Mouse (Mus musculus) T-helper 17 cell (primary cell): ENCODE measurements around the gene Cblc.

ENCODE experiments used
- in situ Hi-C, 2 experiments: fragments of 300-600 bp; cut with MboI, MseI; formaldehyde crosslinking; loops; 1 replicate in 1 of 2; 2 replicates in 1 of 2; pipeline ENCODE4 v1.15.1; 2025; ENCODE audit warnings: high pct_unique_total_duplicates in 2 of 2

The Cblc gene

DNA sequence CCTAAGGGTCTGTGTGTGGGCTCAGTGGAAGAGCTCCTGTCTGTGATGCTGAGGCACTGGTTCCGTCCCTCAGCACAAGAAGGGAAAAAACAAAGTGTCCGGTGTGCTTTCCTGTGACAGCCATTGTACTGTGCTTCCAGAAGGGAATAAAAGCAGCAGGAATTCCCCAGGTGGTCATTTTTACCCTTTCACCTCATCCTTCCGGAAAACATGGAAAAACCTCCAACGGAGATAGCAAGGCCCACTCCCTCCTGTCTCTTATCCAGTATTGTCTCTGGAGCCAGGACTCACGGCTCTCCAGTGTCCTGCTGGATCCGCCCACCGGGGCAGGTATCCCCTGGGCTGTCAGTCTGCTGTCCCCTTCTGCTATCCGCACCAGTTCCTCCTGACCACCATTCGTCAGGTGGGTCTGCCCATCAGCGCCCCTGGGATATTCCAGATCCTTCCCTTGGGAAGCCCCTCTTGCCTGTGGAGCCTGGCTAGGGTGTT, 62.4 kb downstream of the Cblc start:
- in situ Hi-C loops, result loop anchor here in 1 of 2 experiments (10.0 kb wide), 1 partner anchor 829 kb away; no protein-coding TSS in a partner anchor
